Mouse (Mus musculus) liver, postnatal 0 days (tissue): ENCODE data around the gene Nhlrc4. TPM values are rescaled to one million over a fixed set of nuclear protein-coding genes. Genes with fewer than 3 reads are reported as not detected.
A peak's percentile ranks its signal among the peaks of the same experiment; 100 is the strongest.

ENCODE experiments used
- ATAC-seq: fragments of 200-750 bp; cut with Nextera tagmentation; 2 replicates; pipeline ENCODE4 v1.8.0; 2017; ENCODE audit warnings: mild to moderate bottlenecking, moderate library complexity
- DNase-seq: peaks from one replicate; pipeline ENCODE4 v3.0.0-alpha.2; 2016
- H3K27ac ChIP-seq: fragments of 300-500 bp; sonication (generic); 2 replicates; pipeline ENCODE4 v1.5.1; 2014; ENCODE audit warnings: antibody characterized with exemption, moderate library complexity, mild to moderate bottlenecking, low read depth
- H3K27me3 ChIP-seq: fragments of 300-500 bp; sonication (generic); 2 replicates; pipeline ENCODE4 v1.6.1; 2014; ENCODE audit warnings: low read length, control low read depth, mixed read lengths; ENCODE audit not compliant: insufficient read depth
- H3K36me3 ChIP-seq: fragments of 300-500 bp; sonication (generic); replicated peaks from 2 replicates; pipeline ENCODE4 v1.6.1; 2014; ENCODE audit warnings: mild to moderate bottlenecking, control low read depth, low read length, moderate library complexity, mixed read lengths; ENCODE audit not compliant: insufficient read depth
- H3K4me1 ChIP-seq: fragments of 300-500 bp; sonication (generic); 2 replicates; pipeline ENCODE4 v1.6.1; 2014; ENCODE audit warnings: antibody characterized with exemption, mild to moderate bottlenecking, control low read depth; ENCODE audit not compliant: insufficient read depth
- H3K4me2 ChIP-seq: fragments of 300-500 bp; sonication (generic); 2 replicates; pipeline ENCODE4 v1.6.1; 2014; ENCODE audit warnings: low read depth, mild to moderate bottlenecking, low read length, moderate library complexity, mixed read lengths
- H3K4me3 ChIP-seq: fragments of 300-500 bp; sonication (generic); 2 replicates; pipeline ENCODE4 v1.5.1; 2014; ENCODE audit warnings: low read depth, low read length
- H3K9ac ChIP-seq: fragments of 300-500 bp; sonication (generic); replicated peaks from 2 replicates; pipeline ENCODE4 v1.6.1; 2014; ENCODE audit warnings: mild to moderate bottlenecking, moderate library complexity
- H3K9me3 ChIP-seq: fragments of 300-500 bp; sonication (generic); 2 replicates; pipeline ENCODE4 v1.6.1; 2016; ENCODE audit warnings: mild to moderate bottlenecking, control low read depth, low read length, mixed read lengths
- CTCF ChIP-seq: sonication (generic); IDR thresholded peaks from 2 replicates; pipeline ENCODE4 v1.5.1; 2016; ENCODE audit warnings: antibody characterized with exemption, low read depth
- EP300 ChIP-seq: IDR thresholded peaks from 2 replicates; pipeline ENCODE4 v1.6.1; 2016; ENCODE audit warnings: antibody characterized with exemption, low read depth, mild to moderate bottlenecking
- WGBS: fragments of 180-500 bp; shearing (Covaris S2); extraction: QIAGEN DNeasy Blood & Tissue Kit; methylation state at CpG from one replicate; pipeline ENCODE4 v1.1.7; 2014; ENCODE audit not compliant: insufficient replicate concordance; 5-methylcytosine and 5-hydroxymethylcytosine counted together
- polyA plus RNA-seq: library from polyadenylated mRNA; unstranded; fragments of >200 nt; fragmentation: Nextera tagmentation; extraction: Ambion mirVana; gene quantifications from 2 replicates; pipeline ENCODE4 v1.2.1, GENCODE M21; 2015

Gene Nhlrc4
- polyA plus RNA-seq, 1 experiment from 2014 or later, result 2.0 TPM

GRCm38 (mm10) chr17:25948051-25948450 is 3.3 kb upstream of the Nhlrc4 start:
- ATAC-seq (no peak), DNase-seq (no peak)
- 79% methylated on average over 8 of the region's 8 CpGs for WGBS
- Histone ChIP-seq H3K27ac (no peak overlapping the region), H3K27me3 (peaks cover 34% of the 10 kb centered on the region), H3K4me2 (no peak overlapping the region), H3K9me3 (no peaks in the 10 kb centered on the region), H3K9ac (no peak overlapping the region; the same call in 1 of the 2 replicates), H3K4me1 (peaks cover 47% of the 10 kb centered on the region), H3K36me3 (no peaks in the 10 kb centered on the region), H3K4me3 (no peak overlapping the region)
- no peak for TF ChIP-seq CTCF
- TF ChIP-seq EP300, result no peak

GRCm38 (mm10) chr17:25947576-25947975 is 2.8 kb upstream of the Nhlrc4 start:
- DNase-seq (no peak), ATAC-seq (no peak)
- Histone ChIP-seq H3K4me3 (no peak overlapping the region), H3K27ac (peak overlapping the region; percentile 34), H3K4me2 (no peak overlapping the region), H3K36me3 (no peaks in the 10 kb centered on the region), H3K27me3 (peaks cover 30% of the 10 kb centered on the region), H3K4me1 (peaks cover 49% of the 10 kb centered on the region), H3K9me3 (no peaks in the 10 kb centered on the region), H3K9ac (peak overlapping the region; percentile 44; the same call in 1 of the 2 replicates)
- WGBS, result 78% methylated on average over 4 of the region's 4 CpGs
- TF ChIP-seq EP300, result no peak
- TF ChIP-seq CTCF, result no peak

DNA sequence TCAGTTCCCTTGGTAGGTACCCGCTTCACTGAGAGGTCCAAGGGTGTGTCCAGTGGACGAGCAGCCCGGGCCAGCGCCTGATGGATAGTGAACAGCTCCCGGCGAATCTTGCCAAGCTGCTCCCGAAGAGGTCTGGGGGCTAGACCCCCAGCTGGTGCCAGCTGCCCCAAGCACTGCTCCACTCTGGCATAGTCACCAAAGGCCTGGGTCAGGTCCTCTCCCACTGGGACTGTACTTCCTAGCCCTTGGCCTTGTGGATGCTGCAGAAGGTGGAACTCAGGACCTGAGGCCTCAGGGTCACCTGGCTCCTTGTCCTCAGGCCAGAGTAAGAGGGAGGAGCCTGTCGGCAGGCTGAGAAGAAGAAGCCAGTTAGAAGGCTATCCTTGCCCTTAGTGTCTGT is 2.1 kb upstream of the Nhlrc4 start:
- Histone ChIP-seq H3K9me3 (no peaks in the 10 kb centered on the region), H3K27me3 (peaks cover 23% of the 10 kb centered on the region), H3K4me1 (peaks cover 48% of the 10 kb centered on the region), H3K36me3 (no peaks in the 10 kb centered on the region), H3K27ac (peak overlapping the region; percentile 58), H3K9ac (peak overlapping the region; percentile 44; the same call in 1 of the 2 replicates), H3K4me2 (no peak overlapping the region; the same call in 1 of the 2 replicates), H3K4me3 (no peak overlapping the region)
- 87% methylated on average over 8 of the region's 8 CpGs for WGBS
- ATAC-seq, result no peak
- no peak for DNase-seq
- TF ChIP-seq CTCF, result no peak
- TF ChIP-seq EP300, result no peak

GRCm38 (mm10) chr17:25946349-25946748 is 1.6 kb upstream of the Nhlrc4 start:
- no peak overlapping the region for H3K4me3 ChIP-seq
- peak overlapping the region; percentile 27 for H3K4me2 ChIP-seq
- H3K27ac ChIP-seq, result peak overlapping the region; percentile 58
- H3K9ac ChIP-seq, result no peak overlapping the region; the same call in 1 of the 2 replicates
- no peaks in the 10 kb centered on the region for H3K36me3 ChIP-seq
- H3K27me3 ChIP-seq, result peaks cover 17% of the 10 kb centered on the region
- H3K9me3 ChIP-seq, result no peaks in the 10 kb centered on the region
- DNase-seq (no peak), ATAC-seq (no peak)
- H3K4me1 ChIP-seq, result peaks cover 46% of the 10 kb centered on the region
- TF ChIP-seq EP300 (0 out of 2 replicates have a peak, but pooled peaks have one; percentile 20), CTCF (no peak)
- WGBS, result 61% methylated on average over 7 of the region's 7 CpGs

DNA sequence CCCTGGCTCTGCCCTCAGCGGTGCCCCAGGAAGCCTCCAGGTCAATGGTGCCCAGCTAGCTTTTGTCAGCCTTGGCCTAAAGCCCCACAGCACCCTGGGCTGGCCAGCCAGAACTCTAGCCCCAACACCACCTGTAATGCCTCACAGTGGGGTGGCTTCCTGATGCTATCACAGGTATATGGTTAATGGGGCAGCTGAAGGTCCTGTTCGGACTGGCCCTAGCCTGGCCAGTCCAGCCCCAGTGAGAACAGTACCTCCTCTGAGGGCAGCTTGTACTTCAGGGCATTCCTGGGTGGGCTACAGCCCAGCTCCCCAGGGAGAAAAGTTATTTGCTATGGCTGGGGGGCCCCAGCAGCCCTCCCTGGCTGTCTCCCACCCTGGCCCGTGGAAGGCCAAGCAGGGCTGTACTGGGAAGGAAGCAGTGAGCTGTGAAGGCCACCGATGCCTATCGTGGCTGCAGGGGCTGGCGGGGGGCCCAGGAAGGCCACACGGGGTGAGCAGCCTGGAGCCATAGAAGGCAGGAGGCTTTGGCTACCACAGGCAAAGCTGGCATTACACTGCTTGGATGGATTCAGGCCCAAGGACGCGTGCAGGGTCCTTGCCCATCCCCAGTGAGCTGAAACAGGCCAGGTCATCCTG is 875 bp upstream of the Nhlrc4 start:
- peaks cover 3% of the 10 kb centered on the region; the same call in 1 of the 2 replicates for H3K36me3 ChIP-seq
- no peak overlapping the region for H3K4me2 ChIP-seq
- no peak overlapping the region for H3K4me3 ChIP-seq
- WGBS, result 77% methylated on average over 9 of the region's 9 CpGs
- peaks cover 10% of the 10 kb centered on the region for H3K27me3 ChIP-seq
- TF ChIP-seq EP300 (no peak), CTCF (no peak)
- no peak overlapping the region for H3K9ac ChIP-seq
- H3K4me1 ChIP-seq, result peaks cover 48% of the 10 kb centered on the region
- ATAC-seq (no peak), DNase-seq (no peak)
- no peaks in the 10 kb centered on the region for H3K9me3 ChIP-seq
- peak overlapping the region; percentile 87 for H3K27ac ChIP-seq

- H3K4me2 ChIP-seq, result peak overlapping the region; percentile 78
- H3K9me3 ChIP-seq, result no peaks in the 10 kb centered on the region
- 79% methylated on average over 9 of the region's 9 CpGs for WGBS
- TF ChIP-seq CTCF (no peak), EP300 (no peak)
- H3K27me3 ChIP-seq, result no peaks in the 10 kb centered on the region
- peak overlapping the region; percentile 79; the same call in 1 of the 2 replicates for H3K4me3 ChIP-seq
- peaks cover 18% of the 10 kb centered on the region for H3K36me3 ChIP-seq
- H3K27ac ChIP-seq, result peak overlapping the region; percentile 87
- ATAC-seq (no peak), DNase-seq (no peak)
- peak overlapping the region; percentile 68 for H3K9ac ChIP-seq
- H3K4me1 ChIP-seq, result peaks cover 51% of the 10 kb centered on the region
These were observed 992 bp downstream of the Nhlrc4 start for GRCm38 (mm10) chr17:25943769-25944168.
